Mouse (Mus musculus): ENCODE results near the gene Ahcyl2. TPM values are rescaled to one million over a fixed set of nuclear protein-coding genes. Genes with fewer than 3 reads are reported as not detected.

Ahcyl2 gene
- polyA plus RNA-seq, 1 experiment from 2014 or later, result 19.4 TPM

DNA sequence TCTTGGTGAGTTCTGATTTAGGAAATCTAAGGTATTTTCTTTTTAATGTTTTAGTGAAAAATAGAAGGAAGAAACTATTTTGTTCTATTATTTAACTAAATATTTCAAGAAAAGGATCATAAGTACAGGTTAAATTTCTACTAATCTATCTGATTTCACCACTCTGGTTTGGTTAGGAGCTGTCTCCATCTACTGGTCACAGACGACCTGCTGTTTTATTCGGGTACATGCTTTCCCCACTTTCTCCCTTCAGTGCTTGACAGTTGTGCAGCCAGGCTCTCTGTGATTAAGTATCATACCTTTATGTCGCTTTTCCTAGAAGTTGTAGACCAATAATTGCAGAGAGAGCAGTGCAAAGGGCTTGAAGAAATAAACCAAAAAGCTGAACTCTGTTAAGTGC, 51.5 kb downstream of the Ahcyl2 start:
- no peaks in the 10 kb centered on the region for H3K9me3 ChIP-seq (replicated peaks)
- no peaks in the 10 kb centered on the region for H3K27me3 ChIP-seq (replicated peaks)
- H3K4me1 ChIP-seq, result peaks cover 14% of the 10 kb centered on the region
- 30% methylated on average over 3 of the region's 3 CpGs for WGBS
- no peak overlapping the region for H3K4me3 ChIP-seq (replicated peaks)
- H3K4me2 ChIP-seq, result no peak overlapping the region
- no peak for ATAC-seq (ENCODE audit: low FRiP score)
- 0 out of 2 replicates have a peak, but pooled peaks cover 6% of the 10 kb centered on the region for H3K36me3 ChIP-seq
- H3K9ac ChIP-seq (replicated peaks), result no peak overlapping the region
- no peak overlapping the region for H3K27ac ChIP-seq (replicated peaks)

DNA sequence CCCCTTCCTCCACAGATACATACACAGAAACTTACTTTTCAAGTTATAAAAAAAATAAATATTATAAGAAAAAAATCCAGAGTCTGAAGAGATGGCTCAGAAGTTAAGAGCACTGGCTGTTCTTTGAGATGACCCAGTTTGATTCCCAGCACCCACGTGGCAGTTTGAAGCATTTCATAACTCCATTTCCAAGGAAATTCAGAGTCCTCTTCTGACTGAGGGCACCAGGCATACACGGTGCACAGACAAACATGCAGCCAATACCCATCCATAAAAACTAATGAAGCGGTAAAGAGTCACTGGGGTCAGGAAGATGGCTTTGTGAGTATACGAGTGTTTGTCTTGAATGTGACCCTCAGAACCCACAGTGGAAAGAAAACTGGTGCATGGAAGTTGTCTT, 52.5 kb downstream of the Ahcyl2 start:
- Histone ChIP-seq H3K4me3 (replicated peaks) (no peak overlapping the region), H3K36me3 (0 out of 2 replicates have a peak, but pooled peaks cover 6% of the 10 kb centered on the region), H3K9ac (replicated peaks) (no peak overlapping the region), H3K4me2 (no peak overlapping the region), H3K27me3 (replicated peaks) (no peaks in the 10 kb centered on the region), H3K9me3 (replicated peaks) (no peaks in the 10 kb centered on the region), H3K27ac (replicated peaks) (no peak overlapping the region), H3K4me1 (peaks cover 5% of the 10 kb centered on the region; the same call in 1 of the 2 replicates)
- no peak for ATAC-seq (ENCODE audit: low FRiP score)
- WGBS, result 29% methylated on average over 4 of the region's 4 CpGs

DNA sequence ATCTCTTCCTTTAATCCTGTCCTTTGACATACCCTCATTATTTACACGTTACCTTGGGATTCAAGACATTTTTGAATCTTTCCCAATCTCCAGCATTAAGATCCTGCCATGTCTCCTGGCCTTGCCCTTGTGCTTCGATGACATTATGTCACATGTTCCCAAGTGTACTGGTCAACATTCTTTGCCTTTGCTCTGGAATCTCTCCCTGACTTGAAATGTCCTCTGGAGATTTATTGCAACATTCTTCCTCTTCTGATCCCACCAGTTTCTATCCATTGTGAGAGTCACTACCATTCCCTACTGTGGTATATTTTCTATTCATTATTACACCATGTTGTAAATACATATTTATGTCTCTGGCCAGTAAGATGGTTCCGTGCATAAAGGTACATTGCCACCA, 53.1 kb downstream of the Ahcyl2 start:
- WGBS, result 72% methylated on average over 3 of the region's 3 CpGs
- H3K36me3 ChIP-seq, result 0 out of 2 replicates have a peak, but pooled peaks cover 6% of the 10 kb centered on the region

DNA sequence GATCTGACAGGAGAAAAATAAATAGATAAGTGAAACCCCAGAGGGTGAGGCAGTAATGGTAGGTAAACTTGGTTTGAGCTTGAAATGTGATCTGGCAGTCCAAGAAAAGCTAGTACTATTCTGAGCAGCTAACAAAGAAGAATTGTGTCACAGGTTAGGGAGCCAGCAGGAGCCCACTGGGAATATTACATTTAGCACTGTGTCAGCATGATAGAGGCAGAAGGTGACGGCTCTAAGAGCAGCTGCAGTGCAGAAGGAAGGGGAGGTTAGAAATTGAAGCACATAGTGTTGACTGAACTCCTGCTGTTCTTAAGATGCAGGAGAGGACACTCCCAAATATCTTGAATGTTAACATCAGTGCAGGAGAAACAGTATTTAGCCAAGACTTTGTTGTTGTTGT, 54.0 kb downstream of the Ahcyl2 start:
- no peak for ATAC-seq (ENCODE audit: low FRiP score)
- Histone ChIP-seq H3K9me3 (replicated peaks) (no peaks in the 10 kb centered on the region), H3K4me1 (no peaks in the 10 kb centered on the region), H3K36me3 (0 out of 2 replicates have a peak, but pooled peaks cover 6% of the 10 kb centered on the region), H3K4me3 (replicated peaks) (no peak overlapping the region), H3K4me2 (no peak overlapping the region), H3K9ac (replicated peaks) (no peak overlapping the region), H3K27ac (replicated peaks) (no peak overlapping the region), H3K27me3 (replicated peaks) (no peaks in the 10 kb centered on the region)
- WGBS, result 55% methylated on average over 1 of the region's 1 CpGs

More for the DNA sequence above, 53.1 kb downstream of the Ahcyl2 start:
- Histone ChIP-seq H3K4me1 (no peaks in the 10 kb centered on the region), H3K4me3 (replicated peaks) (no peak overlapping the region), H3K9me3 (replicated peaks) (no peaks in the 10 kb centered on the region), H3K27ac (replicated peaks) (no peak overlapping the region), H3K9ac (replicated peaks) (no peak overlapping the region), H3K4me2 (no peak overlapping the region), H3K27me3 (replicated peaks) (no peaks in the 10 kb centered on the region)
- no peak for ATAC-seq (ENCODE audit: low FRiP score)

DNA sequence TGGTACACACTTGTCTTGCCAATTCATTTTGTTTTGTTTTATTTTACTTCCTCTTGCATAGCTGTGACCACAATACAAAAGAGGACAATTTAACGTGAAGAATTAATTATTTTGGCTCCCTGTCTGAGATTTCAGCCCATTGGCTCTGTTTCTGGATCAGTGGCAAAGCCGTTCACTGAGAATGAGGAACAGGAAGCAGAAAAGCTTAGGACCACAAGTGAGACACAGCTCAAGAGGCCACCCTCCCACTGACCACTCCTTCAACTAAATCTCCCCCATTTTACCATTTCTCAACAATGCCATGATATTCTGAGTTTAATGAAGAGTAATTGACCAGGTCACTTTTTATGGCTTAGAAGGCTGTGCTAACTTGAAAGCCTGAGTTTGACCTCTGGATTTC, 57.5 kb downstream of the Ahcyl2 start:
- WGBS, result 50% methylated on average over 2 of the region's 2 CpGs

DNA sequence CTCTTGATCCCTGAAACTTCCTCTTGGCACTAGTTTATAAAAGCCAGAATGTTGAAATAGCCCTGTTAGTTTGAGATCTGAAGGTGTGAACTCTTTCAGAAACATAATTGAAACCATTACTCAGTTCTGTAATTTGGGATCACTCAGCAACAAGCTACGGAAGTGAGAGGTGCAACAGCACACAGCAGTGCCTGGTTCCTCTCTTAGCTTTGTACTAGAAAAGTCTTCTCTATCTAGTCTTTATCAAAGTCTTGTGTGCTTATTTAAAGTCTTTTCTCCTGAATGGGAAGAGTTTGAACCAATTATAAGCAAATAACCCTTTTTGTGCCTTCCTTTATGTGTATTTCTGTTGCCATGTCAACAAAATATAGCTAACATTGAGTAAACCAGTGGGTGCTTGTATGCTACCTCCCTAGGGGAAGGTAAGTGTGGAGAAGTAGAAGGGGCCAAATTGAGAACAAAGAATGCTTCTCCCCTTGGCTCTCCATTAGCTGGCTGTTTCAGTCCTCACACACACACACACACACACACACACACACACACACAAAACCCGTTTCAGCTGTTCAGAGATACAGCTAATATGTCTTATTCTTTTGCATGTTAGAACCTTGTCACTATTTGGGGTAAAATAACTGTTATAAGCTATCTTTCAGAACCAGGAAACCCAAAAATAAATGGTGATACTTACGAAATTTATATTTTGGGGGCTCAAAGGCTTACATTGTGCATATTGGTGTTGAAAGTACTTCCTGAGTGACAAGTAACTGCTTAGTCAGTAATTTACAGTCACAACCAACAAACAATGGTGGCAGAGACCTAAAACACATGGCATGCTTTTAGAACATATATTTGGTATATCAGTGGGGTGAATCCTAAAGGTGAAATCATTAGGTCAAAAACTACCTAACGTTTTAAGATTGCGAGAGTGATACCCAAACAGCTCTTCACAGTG, 59.8 kb downstream of the Ahcyl2 start:
- WGBS, result 82% methylated on average over 5 of the region's 5 CpGs
- no peaks in the 10 kb centered on the region for H3K4me1 ChIP-seq
- ATAC-seq (ENCODE audit: low FRiP score), result no peak
- no peaks in the 10 kb centered on the region for H3K9me3 ChIP-seq (replicated peaks)
- no peaks in the 10 kb centered on the region for H3K36me3 ChIP-seq
- H3K9ac ChIP-seq (replicated peaks), result no peak overlapping the region
- no peak overlapping the region for H3K4me2 ChIP-seq
- no peak overlapping the region for H3K4me3 ChIP-seq (replicated peaks)
- no peak overlapping the region for H3K27ac ChIP-seq (replicated peaks)
- H3K27me3 ChIP-seq (replicated peaks), result no peaks in the 10 kb centered on the region

More for the DNA sequence above, 57.5 kb downstream of the Ahcyl2 start:
- Histone ChIP-seq H3K4me1 (no peaks in the 10 kb centered on the region), H3K36me3 (0 out of 2 replicates have a peak, but pooled peaks cover 6% of the 10 kb centered on the region), H3K9ac (replicated peaks) (no peak overlapping the region), H3K4me3 (replicated peaks) (no peak overlapping the region), H3K4me2 (no peak overlapping the region), H3K27ac (replicated peaks) (no peak overlapping the region), H3K27me3 (replicated peaks) (no peaks in the 10 kb centered on the region), H3K9me3 (replicated peaks) (no peaks in the 10 kb centered on the region)
- no peak for ATAC-seq (ENCODE audit: low FRiP score)

DNA sequence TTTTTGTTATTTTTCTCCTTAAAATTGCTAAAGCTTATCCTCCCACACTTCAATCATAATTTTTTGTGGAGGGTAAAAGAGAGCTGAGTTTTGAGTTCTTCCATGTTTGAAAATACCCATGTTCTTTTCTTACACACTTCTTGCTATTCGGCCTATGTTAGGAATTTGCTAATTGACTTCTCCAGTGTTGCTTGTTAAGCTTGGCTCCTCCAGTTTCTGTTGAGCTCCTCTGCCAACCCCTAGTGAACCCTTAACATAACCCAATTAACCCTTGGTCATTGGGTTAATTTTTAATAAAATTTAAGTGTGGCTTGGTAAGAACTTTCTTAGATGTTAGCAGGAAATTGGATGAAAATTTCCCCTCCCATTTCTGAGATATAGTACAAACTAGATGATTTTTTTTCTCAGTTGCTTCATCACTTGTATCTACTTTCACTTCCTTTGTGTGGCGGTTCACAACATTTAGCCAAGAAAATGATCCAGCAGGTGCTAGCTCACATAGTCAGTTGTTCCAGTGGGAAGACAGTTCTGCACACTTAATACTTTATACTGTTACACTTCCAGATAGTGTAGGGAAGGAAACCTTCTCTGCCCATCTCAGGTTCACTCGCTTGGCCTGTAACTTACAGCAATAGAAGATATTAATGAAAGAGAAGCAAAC, 60.9 kb downstream of the Ahcyl2 start:
- Histone ChIP-seq H3K36me3 (no peaks in the 10 kb centered on the region), H3K9ac (replicated peaks) (no peak overlapping the region), H3K9me3 (replicated peaks) (no peaks in the 10 kb centered on the region), H3K4me3 (replicated peaks) (no peak overlapping the region), H3K4me2 (no peak overlapping the region), H3K27me3 (replicated peaks) (no peaks in the 10 kb centered on the region), H3K4me1 (no peaks in the 10 kb centered on the region), H3K27ac (replicated peaks) (no peak overlapping the region)
- ATAC-seq (ENCODE audit: low FRiP score), result no peak
- WGBS, result 95% methylated on average over 3 of the region's 3 CpGs

DNA sequence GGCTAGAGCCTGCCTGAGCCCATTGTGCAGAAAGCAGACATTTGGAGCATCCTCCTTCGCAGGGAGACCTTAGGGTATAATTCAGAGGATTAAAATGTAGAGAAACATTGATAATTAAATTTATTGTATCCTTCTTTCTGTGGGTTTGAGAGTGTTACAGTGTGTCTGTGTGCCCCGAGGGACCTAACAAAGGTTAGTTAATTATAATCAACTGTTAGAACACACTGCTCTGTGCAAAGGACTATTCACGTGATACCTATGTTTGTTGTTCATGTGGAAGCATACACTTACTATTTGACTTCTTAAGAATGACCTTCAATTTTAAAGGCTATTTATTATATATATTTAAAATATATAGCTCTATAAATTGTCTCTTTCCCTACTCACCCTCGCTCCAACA, 64.5 kb downstream of the Ahcyl2 start:
- H3K4me1 ChIP-seq, result no peaks in the 10 kb centered on the region
- 72% methylated on average over 4 of the region's 4 CpGs for WGBS
- H3K9ac ChIP-seq (replicated peaks), result no peak overlapping the region
- no peak overlapping the region for H3K4me3 ChIP-seq (replicated peaks)
- no peaks in the 10 kb centered on the region for H3K36me3 ChIP-seq
- H3K27ac ChIP-seq (replicated peaks), result no peak overlapping the region
- no peak for ATAC-seq (ENCODE audit: low FRiP score)
- H3K4me2 ChIP-seq, result no peak overlapping the region
- H3K27me3 ChIP-seq (replicated peaks), result no peaks in the 10 kb centered on the region
- no peaks in the 10 kb centered on the region for H3K9me3 ChIP-seq (replicated peaks)

DNA sequence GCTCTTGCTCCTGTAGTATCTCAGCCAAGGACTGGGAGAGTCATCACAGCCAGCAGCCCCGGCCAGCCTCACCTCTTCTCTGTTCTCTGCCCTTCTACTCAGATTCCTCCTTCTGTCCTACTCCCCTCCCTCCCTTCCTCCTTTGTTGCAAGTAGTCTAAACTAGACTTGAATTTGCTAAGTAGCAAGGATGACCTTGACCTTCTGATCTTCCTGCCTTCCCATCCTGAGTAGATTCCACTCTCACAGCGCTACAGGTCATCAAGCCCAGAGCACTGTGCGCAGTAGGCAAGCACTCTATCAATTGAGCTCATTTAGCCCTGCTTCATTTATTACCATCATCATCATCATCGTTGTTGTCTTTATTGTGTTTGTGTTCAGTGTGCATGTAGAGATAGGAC, 65.3 kb downstream of the Ahcyl2 start:
- ATAC-seq (ENCODE audit: low FRiP score), result no peak
- 89% methylated on average over 4 of the region's 4 CpGs for WGBS

DNA sequence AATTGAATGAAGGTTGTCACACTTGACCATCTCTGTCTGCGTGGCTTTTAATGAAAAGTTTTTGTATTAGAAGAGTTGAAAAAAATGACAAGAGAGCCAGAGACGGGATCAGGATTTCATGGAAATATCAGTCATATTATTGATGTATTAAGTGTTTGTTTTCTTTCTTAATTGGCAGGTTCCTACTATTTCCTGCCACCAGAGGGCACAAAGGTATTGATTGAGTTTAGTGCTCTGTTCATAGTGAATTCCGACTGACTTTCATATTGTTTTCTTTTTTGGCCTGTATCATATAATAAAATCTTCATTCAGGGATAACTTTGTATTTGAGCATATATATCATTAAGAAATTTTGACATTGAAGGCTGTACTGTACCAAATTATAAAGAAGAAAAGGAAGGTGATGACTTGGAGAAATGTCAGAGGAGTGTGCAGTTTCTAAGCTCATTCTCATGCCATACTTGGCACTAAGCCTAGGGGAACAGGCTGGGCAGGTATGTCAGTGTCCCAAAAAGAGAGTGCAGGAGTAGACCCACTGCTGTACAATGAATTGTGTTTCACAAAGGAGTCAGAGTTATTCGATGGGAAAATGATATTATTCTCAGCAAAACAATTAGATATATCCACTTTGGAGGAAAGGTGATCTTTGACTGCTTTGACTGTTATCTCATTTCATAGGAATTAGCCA, 65.9 kb downstream of the Ahcyl2 start:
- Histone ChIP-seq H3K4me1 (no peaks in the 10 kb centered on the region), H3K4me2 (no peak overlapping the region), H3K4me3 (replicated peaks) (no peak overlapping the region), H3K9me3 (replicated peaks) (no peaks in the 10 kb centered on the region), H3K27ac (replicated peaks) (no peak overlapping the region), H3K36me3 (no peaks in the 10 kb centered on the region), H3K27me3 (replicated peaks) (no peaks in the 10 kb centered on the region), H3K9ac (replicated peaks) (no peak overlapping the region)
- 75% methylated on average over 4 of the region's 4 CpGs for WGBS
- no peak for ATAC-seq (ENCODE audit: low FRiP score)

More for the DNA sequence above, 65.3 kb downstream of the Ahcyl2 start:
- no peaks in the 10 kb centered on the region for H3K36me3 ChIP-seq
- no peaks in the 10 kb centered on the region for H3K4me1 ChIP-seq
- H3K27me3 ChIP-seq (replicated peaks), result no peaks in the 10 kb centered on the region
- H3K27ac ChIP-seq (replicated peaks), result no peak overlapping the region
- H3K4me3 ChIP-seq (replicated peaks), result no peak overlapping the region
- no peak overlapping the region for H3K9ac ChIP-seq (replicated peaks)
- H3K9me3 ChIP-seq (replicated peaks), result no peaks in the 10 kb centered on the region
- no peak overlapping the region for H3K4me2 ChIP-seq

DNA sequence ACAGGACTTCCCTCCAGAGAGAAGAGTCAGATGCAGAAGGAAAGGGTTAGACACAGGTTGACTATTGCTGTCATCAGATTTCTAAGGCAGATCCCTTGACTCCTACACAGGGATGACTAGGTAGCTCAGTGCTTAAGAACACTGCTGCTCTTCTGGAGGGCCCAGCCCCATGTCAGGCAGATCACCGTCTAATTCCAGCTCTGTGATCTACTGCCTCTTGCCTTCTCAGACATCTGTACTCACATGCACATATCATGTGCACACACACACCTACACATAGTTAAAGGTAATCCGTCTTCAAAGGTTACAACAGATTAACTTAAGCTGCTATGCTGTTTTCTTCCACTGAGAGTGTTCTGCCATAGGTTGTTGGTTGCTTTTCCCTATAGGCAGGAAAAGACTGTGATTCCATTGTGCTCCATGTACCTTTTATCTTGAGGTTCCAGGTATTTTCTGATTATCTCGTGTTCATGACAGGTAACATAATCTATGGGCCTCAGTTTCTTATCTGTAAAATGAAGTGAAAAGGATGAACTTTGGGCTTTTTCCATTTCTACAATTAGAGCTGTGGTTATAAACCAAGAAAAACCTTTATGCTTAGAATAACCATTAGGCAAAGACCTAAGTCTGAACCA, 67.8 kb downstream of the Ahcyl2 start:
- Histone ChIP-seq H3K4me3 (replicated peaks) (no peak overlapping the region), H3K27me3 (replicated peaks) (no peaks in the 10 kb centered on the region), H3K9me3 (replicated peaks) (no peaks in the 10 kb centered on the region), H3K27ac (replicated peaks) (no peak overlapping the region), H3K4me1 (no peaks in the 10 kb centered on the region), H3K4me2 (no peak overlapping the region), H3K36me3 (no peaks in the 10 kb centered on the region), H3K9ac (replicated peaks) (no peak overlapping the region)
- 87% methylated on average over 3 of the region's 3 CpGs for WGBS
- no peak for ATAC-seq (ENCODE audit: low FRiP score)

Data from neural tube, embryonic 15.5 days (tissue).